Mouse (Mus musculus): ENCODE measurements around the gene Mrap.

Mrap gene

DNA sequence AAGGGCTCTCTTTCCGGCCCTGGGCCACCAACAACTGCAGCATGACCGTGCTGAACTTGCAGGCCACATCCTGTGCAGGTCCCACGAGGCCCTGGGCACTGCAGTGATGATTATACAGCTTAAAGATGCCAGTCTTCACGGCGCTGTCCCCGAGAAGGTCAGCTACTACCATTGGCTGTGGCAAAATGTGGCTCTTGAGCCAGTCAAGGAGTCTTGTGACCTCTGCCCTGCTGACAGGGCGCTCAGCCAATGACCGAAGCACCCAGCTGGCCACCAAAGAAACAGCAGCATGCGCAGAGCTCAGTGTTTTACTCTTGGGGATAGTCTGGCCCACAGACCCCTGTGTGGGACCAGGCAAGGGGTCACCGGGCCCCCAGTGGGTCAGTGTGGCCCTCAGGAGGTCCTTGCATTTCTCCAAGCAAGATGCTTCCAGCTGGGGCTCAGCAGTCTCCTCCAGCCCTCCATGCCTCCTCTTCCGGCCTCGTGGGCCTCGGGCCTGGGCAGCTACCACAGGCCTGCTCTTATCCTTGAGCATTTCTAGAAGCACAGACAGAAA, 15.5 kb downstream of the Mrap start:
- DNase-seq (ENCODE audit: low spot score in 2 of 2) = no peak

DNA sequence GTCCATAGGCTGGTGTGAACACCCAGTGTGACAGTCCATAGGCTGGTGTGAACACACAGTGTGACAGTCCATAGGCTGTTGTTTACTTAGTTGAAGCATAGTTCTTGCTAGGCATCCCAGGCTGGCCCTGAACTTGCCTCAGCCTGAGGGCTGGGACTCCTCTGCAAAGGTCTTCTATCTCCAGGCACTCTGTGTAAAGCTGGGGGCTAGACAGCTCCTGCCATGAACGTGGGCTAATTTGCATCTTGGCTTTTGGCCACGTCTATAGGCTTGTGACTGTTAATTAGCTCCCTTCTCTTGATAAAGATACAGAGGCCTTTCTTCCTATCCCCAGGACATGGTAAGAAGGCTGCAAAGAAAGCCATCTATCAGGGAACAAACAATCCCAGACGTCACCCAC, 21.3 kb downstream of the Mrap start:
- DNase-seq (ENCODE audit: low spot score in 2 of 2) = no peak

DNA sequence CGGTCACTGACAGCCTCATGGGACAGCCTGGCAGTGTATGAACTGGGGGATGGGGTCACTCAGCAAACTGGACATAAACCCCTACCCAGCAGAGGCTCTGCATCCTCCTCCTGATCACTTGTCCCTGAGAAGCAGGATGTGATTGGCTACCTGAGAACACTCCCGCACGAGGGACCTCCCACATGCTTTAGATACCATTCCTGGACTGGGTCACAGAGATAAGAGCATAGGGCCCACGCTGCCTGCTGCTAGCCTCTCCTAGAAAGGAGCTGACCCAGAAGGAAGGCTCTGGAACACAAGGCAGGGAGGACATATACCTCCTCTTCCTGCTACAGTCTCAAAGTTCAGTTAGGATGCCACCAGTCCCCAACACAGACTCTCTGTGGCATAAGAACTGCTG, 22.5 kb downstream of the Mrap start:
- DNase-seq (ENCODE audit: low spot score in 2 of 2) = peak; percentile 41 to 61

DNA sequence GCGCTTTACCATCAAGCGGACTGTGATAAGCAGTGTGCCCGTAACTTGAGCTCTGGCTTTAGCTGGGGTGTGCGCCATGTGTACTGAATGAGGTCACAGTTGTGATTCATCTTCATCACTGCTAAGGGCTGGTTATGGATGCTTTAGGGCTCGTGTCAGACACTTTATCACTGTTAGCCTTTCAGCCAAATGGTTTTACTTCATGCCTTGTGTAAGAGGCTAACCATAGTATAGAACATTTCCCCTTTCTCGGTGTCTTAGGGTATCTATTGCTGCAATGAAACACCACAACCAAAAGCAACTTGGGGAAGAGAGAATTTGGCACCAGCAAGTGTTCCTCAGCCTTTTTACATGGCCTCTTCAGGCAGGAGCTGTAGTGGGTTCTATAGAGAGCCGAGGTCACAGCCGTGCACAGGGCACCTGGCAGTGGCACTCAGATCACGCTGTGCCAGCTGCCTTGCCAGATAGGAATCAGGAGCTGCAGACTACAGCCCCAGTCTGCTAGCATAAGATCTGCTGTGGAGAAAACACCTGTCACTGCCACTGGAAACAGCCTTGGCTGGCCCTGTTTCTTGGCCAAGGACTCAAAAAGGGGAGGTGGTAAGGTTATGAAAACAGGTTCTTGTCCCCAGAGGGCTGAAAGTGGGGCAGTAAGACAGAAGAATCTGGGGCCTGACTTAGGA, 27.3 kb downstream of the Mrap start:
- peak; percentile 8 to 20 for DNase-seq (ENCODE audit: low spot score in 2 of 2)

DNA sequence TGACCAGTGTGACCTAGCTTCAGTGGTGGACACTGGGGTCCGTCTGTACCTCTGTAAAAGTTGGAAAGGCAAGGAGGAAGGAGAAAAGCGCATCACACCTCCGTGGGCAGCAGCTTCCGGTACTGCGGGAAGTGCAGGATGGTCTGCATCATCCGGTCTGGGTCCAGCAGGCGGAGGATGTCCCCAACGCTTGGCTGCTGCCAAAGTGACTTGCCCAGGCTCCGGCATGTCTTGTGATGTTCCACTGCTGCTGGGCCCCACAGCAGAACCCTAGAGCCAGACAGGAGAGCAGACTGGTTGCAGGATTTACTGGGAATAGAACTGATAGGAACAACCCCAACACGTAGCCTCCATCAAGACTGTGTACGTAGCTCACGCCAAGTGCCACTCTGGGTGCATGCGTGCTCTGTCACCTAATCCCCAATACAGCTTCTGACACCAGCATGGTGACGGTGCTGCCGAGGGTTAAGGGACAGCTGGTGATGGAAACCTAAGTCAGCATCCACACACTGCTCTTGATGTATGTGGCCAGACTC, 29.0 kb downstream of the Mrap start:
- no peak for DNase-seq (ENCODE audit: low spot score in 2 of 2)

DNA sequence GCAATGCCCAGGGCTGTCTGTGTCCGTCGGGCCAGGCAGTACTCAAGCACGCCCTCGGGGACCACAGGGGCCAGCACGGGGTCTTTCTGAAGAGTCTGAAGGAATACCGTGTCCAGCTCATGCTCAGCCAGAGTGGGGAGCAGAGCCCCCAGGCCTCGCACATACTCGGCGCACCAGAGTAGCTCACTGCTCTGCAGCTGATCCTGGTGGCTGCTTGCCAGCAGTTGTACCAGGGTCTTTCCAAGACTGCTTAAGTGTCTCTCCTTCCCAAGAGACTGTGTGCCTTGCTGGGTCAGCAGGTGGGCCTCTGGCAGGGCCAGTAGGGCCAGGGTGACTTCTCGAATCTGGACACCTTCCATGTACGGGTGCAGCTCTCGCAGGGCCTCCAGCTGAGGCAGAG, 36.2 kb downstream of the Mrap start:
- DNase-seq (ENCODE audit: low spot score in 2 of 2) = no peak

DNA sequence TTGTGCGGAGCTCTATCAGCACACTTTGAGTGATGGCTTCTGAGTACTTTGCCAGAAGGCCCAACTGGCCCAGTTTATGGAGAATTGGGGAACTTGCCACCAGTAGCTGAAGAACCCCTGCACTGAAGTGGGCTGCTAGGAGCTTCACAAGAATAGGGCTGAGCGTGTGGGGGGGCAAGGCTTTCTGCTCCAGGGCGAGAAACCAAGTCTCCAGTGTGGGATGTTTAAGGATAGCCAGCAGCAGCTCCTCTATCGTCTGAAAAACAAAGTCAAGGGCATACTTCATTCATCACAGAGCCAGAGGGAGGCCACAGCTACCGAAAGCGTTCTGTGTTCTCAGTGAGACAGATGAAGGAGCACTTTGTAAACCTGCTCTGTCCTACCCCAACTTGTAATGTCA, 36.6 kb downstream of the Mrap start:
- DNase-seq (ENCODE audit: low spot score in 2 of 2) = no peak

DNA sequence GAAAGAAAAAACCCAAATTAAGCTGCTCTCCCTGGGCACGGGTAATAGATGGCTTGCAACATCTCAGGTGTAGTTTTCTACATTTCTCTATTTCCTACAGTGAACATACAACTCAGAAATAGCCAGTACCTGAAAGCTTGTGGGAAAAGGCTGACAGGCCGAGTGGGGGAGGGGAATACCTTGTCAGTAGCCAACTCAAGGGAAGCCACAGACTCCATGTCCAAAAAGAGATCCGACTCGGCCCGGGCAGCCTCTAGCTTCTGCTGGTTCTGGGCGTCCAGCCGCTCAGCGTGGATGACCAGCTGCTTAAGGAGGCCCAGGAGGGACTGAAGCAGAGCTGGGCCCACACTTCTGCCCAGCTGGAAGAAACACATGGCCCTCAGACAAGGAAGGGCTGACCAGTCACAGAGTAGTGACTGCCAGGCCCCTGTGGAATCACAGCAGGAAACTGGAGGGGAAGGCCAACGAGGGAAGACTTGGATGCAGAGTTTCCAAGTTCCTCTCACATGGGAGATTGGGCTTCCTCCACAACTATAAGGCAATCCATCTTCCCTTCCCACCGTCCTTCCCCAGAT, 38.0 kb downstream of the Mrap start:
- no peak for DNase-seq (ENCODE audit: low spot score in 2 of 2)

DNA sequence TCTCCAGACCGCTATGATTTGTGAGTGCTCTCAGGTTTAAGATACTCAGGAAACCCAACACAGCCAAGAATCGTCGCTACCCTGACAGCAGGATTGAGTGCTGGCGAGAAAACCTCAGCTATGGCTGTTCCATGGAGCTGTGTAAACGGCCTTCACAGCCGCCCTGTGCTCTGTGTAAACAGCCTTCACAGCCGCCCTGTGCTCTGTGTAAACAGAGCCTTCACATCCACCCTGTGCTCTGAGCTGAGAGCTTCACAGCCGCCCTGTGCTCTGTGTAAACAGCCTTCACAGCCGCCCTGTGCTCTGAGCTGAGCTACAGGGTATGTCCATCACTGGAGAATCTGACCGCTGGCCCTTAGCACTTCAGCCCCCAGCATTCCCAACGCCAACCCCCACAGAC, 41.8 kb downstream of the Mrap start:
- no peak for DNase-seq (ENCODE audit: low spot score in 2 of 2)

DNA sequence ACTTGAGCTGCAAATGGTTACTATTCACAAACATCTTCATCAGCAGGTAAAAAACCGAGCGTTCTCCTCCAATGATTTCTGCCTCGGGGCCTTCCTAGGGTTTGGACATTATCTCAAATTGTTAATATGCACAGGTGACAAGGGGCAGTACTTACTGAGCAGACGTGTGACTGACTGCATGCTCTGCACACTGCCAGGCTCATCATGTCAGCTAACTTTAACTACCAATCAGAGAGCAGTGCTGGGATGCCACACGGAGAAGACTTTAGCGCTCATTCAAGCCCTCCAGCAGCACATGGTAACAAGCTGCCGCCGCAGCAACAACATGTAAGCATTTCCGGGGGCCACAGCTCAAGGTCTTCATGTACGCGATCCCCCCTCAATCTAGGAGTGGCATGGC, 45.3 kb downstream of the Mrap start:
- DNase-seq (ENCODE audit: low spot score in 2 of 2) = no peak

DNA sequence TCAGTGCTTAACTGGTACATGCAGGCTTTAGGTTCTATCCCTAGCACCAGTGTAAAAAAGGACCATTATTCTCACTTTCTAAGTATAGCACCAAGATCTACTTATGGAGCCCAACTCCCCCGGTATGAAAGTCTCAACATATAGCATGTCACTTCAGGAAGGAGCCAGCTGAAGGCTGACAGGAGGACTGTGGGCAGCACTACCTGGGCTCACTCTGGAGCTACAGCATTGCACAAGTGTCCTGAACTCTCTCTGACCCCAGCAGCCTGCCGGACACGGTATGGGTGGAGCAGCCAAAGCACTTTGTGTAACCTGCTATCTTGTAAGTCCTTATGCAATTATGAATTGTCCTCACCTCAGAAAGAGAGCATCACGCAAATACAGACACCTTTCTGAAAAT, 47.2 kb downstream of the Mrap start:
- DNase-seq (ENCODE audit: low spot score in 2 of 2) = no peak

DNA sequence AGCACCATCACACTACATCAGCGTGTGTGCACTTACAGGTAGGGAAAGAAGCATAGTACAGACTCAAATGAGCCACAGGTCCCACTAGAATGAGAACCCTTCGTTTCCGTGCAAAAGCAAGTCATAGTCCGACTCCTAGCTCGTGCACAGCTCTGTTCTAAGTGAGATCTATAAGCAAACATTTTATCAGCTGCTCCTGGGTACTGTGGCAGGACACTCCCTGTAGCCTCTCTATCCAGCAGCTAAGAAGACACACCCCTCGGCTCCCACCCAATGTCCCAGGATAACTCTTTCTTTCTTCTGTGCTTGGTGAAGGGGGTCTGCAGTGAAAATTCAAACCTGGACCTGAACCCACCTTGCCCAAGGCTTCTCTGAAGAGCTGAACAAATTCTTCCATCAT, 50.6 kb downstream of the Mrap start:
- no peak for DNase-seq (ENCODE audit: low spot score in 2 of 2)

DNA sequence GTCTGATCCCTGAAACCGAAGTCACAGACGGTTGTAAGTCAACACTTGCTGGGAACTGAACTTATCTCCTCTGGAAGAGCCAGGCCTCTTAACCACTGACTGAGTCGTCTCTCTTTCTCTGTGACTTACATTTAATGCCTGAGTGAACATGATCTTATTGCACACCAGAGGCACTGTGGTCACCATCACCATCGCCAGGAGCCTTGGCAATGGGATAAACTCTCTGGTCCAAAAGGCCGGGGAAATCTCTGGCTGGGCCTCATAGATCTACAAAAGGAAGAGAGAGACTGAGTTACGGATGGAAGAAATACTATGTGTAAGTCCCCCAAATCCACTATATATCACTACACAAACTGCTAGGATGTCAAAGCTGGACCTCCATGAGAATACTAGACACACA, 52.9 kb downstream of the Mrap start:
- no peak for DNase-seq (ENCODE audit: low spot score in 2 of 2)

DNA sequence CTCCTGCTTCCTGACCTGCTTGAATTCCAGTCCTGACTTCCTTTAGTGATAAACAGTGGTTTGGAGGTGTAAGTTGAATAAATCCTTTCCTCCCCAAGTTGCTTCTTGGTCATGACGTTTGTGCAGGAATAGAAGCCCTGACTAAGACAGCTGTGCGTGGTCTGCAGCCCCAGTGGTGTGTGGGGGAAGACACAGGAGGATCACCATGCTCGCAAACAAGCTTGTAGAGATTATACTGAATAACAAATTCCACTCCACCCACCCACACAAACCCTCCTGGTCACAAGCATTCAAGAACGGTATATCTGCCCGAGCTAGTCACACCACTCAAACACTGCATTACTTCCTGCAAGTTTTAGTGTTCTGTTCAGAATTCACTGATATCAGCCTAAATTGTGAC, 54.1 kb downstream of the Mrap start:
- no peak for DNase-seq (ENCODE audit: low spot score in 2 of 2)

DNA sequence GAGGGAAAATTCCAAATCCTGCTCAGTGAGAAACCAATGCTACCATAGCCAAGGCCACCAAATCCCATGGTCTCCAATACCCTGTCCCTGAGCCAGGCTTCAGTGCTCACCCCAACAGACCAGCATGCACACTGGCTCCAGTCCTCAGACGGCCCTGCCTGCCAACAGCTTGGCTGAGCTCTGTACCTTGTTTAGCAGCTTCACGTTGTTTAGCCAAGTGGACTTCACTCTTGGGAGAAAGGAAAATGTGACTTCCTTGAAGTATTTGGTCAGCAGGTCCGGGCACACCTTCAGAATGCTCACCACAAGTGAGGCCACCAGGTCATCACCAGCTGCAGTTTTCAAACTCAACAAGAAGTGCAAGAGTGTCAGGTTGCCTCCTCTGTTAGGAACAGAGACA, 54.5 kb downstream of the Mrap start:
- no peak for DNase-seq (ENCODE audit: low spot score in 2 of 2)

DNA sequence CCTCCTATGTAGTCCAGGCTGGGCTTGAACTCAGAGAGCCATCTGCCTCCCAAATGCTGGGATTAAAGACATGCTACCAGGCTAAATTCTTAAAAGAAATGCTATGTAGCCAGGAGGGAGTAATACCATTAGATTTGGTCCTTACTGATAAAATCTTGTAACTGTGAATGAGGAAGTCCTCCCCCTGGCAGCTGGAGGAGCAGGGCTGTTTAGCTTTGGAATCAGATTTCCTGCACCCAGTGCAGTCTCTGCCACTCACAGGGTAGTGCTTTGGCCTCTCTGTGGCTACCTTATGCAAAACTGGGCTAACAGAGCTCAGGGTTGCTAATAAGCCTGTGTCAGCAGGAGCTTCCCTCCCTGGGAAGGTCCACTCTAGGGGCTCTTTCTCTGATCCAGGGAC, 56.7 kb downstream of the Mrap start:
- DNase-seq (ENCODE audit: low spot score in 2 of 2) = no peak

DNA sequence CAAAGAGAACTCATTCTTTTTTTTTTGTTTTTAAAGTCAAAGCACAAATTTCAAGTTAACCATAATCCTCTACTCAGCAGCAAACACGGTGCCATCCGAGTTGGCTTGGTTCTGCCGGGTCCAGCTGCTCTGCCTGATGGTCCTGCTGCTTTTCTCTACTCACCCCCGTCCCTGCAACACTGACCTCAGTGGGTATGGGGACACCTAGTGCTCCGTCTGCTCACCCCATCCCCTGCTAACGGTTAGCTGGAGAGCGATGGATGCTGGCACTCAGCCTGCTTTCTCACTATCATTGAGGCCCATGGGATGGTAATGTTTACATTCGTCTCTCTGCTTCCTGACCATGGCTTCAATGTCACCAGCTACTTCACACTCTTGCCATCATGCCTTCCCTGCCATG, 60.4 kb downstream of the Mrap start:
- DNase-seq (ENCODE audit: low spot score in 2 of 2) = no peak

DNA sequence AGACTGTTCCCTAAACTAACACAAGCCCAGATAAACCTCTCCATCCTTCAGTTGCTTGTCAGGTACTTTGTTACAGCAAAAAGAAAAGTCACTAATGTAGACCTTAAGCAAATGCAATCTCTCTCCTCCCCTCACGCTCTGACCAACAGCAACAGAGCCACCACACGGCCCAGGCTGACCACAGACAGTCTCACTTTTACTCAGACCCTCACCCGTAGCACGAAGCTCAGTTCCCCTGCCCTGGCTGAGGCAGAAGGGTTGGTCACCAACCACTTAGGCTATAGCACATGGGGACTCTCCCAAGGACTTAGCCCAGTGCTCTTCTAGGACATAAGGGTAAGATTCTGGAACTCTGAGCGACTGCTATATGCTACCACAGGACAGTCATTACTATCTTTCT, 60.8 kb downstream of the Mrap start:
- DNase-seq (ENCODE audit: low spot score in 2 of 2) = no peak
